Mouse (Mus musculus): ENCODE results near the gene Dpm3. TPM values are rescaled to one million over a fixed set of nuclear protein-coding genes. Genes with fewer than 3 reads are reported as not detected.
A peak's percentile ranks its signal among the peaks of the same experiment; 100 is the strongest.

Gene Dpm3
- polyA plus RNA-seq, 1 experiment from 2014 or later = 182 TPM

DNA sequence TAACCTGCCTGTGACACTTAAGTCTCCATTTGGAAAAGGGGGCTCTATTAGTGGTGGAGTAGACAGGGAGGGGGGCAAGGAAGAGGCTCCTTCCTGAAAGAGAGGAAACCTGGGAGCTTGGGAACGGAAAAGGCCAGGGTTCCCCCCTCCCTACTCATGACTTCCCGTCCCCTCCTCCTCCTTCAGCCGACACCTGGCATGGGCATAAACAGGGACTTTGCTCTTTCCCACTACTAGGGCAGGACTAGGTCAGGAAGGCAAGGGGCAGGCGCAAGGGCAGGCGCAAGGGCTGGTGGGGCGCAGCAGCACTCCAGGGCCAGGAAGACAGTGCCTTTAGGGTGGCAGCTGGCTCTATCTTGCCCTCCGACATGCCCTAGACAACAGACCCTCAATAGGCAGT, 18.9 kb downstream of the Dpm3 start:
- Histone ChIP-seq H3K27me3 (ENCODE audit: insufficient read depth, low read length) (no peaks in the 10 kb centered on the region), H3K4me3 (replicated peaks; ENCODE audit: low read depth, low read length) (peak overlapping the region; percentile 70), H3K9ac (ENCODE audit: low read depth, low read length) (peak overlapping the region; percentile 77), H3K4me2 (ENCODE audit: low read length) (peak overlapping the region; percentile 85), H3K27ac (peak overlapping the region; percentile 96), H3K9me3 (replicated peaks; ENCODE audit: low read length) (no peaks in the 10 kb centered on the region), H3K36me3 (ENCODE audit: insufficient read depth, low read length) (peaks cover 12% of the 10 kb centered on the region), H3K4me1 (replicated peaks; ENCODE audit: insufficient read depth, low read length) (peaks cover 16% of the 10 kb centered on the region)
- ATAC-seq (replicated peaks; ENCODE audit: low FRiP score, low read depth) (peak; percentile 23; the same call in 1 of the 2 replicates), DNase-seq (ENCODE audit: low spot score) (peak; percentile 79)
- TF ChIP-seq CTCF (IDR thresholded peaks at IDR 0.05; ENCODE audit: low read depth) = no peak
- 31% methylated on average over 7 of the region's 7 CpGs for WGBS

DNA sequence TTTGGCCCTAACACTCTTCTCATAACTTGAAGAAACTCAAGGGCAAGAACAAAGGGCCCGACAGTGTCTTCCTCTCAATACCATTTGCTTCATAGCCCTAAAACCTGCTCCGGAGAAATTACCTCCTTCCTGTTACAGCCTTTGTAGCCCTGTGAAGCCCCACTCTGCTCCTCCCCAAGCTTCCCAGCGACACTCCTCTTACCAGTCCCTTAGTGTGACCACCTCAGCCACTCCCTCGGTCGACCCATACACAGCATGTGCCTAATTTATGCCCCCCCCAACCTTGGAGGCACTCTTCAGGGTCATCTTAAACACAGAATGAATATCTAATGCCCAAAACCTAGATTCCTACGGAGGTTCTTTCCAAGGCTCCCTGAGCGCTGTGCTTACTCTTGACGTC, 19.5 kb downstream of the Dpm3 start:
- peaks cover 16% of the 10 kb centered on the region for H3K4me1 ChIP-seq (replicated peaks; ENCODE audit: insufficient read depth, low read length)
- H3K27me3 ChIP-seq (ENCODE audit: insufficient read depth, low read length) = no peaks in the 10 kb centered on the region
- H3K27ac ChIP-seq = peak overlapping the region; percentile 96
- WGBS = 12% methylated on average over 8 of the region's 8 CpGs
- peaks cover 12% of the 10 kb centered on the region for H3K36me3 ChIP-seq (ENCODE audit: insufficient read depth, low read length)
- DNase-seq (ENCODE audit: low spot score) = peak; percentile 24
- no peaks in the 10 kb centered on the region for H3K9me3 ChIP-seq (replicated peaks; ENCODE audit: low read length)
- TF ChIP-seq CTCF (IDR thresholded peaks at IDR 0.05; ENCODE audit: low read depth) = no peak
- peak overlapping the region; percentile 70 for H3K4me3 ChIP-seq (replicated peaks; ENCODE audit: low read depth, low read length)
- peak overlapping the region; percentile 85 for H3K4me2 ChIP-seq (ENCODE audit: low read length)
- no peak for ATAC-seq (replicated peaks; ENCODE audit: low FRiP score, low read depth)
- H3K9ac ChIP-seq (ENCODE audit: low read depth, low read length) = peak overlapping the region; percentile 77

DNA sequence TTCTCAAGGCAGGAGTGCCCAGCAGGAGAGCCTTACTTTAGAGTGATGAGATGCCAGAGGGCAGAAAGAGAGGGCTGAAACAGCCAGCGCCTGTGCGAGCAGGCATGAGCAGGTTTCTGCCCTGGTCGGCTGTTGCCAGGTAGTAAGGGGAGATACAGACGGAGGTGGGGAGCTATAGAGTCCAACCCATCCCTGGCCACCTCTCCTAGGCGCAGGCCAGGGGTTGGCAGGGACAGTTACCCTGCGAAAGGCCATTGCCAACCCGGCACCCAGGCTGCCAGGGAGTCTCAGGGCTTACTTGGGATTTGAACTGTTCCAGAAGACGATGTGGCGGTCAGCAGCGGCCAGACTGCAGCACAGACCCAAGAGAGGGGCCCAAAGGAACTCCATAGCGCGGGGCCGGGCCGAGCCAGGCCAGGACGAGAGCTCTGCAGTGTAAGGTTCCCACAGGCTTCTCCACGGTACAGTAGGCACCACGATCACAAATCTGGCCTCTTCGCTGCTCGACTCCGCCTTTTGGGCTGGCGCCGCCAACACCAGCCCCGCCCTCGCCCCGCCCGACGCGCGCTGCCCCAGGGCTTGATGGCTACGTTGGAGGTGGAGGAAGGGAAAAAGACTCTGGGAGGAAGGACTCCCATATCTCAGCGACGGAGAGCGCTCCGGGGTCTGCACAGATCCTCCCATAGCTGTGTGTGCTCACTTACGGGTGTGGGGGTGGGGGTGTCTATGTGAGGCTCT, 20.2 kb downstream of the Dpm3 start:
- WGBS = under 1% methylated on average over 35 of the region's 35 CpGs
- ATAC-seq (replicated peaks; ENCODE audit: low FRiP score, low read depth) (peak; percentile 79), DNase-seq (ENCODE audit: low spot score) (peak; percentile 95)
- Histone ChIP-seq H3K9ac (ENCODE audit: low read depth, low read length) (peak overlapping the region; percentile 77), H3K4me1 (replicated peaks; ENCODE audit: insufficient read depth, low read length) (peaks cover 16% of the 10 kb centered on the region), H3K27ac (peak overlapping the region; percentile 96), H3K27me3 (ENCODE audit: insufficient read depth, low read length) (no peaks in the 10 kb centered on the region), H3K9me3 (replicated peaks; ENCODE audit: low read length) (no peaks in the 10 kb centered on the region), H3K4me3 (replicated peaks; ENCODE audit: low read depth, low read length) (peak overlapping the region; percentile 70), H3K36me3 (ENCODE audit: insufficient read depth, low read length) (peaks cover 12% of the 10 kb centered on the region), H3K4me2 (ENCODE audit: low read length) (peak overlapping the region; percentile 85)
- no peak for TF ChIP-seq CTCF (IDR thresholded peaks at IDR 0.05; ENCODE audit: low read depth)

DNA sequence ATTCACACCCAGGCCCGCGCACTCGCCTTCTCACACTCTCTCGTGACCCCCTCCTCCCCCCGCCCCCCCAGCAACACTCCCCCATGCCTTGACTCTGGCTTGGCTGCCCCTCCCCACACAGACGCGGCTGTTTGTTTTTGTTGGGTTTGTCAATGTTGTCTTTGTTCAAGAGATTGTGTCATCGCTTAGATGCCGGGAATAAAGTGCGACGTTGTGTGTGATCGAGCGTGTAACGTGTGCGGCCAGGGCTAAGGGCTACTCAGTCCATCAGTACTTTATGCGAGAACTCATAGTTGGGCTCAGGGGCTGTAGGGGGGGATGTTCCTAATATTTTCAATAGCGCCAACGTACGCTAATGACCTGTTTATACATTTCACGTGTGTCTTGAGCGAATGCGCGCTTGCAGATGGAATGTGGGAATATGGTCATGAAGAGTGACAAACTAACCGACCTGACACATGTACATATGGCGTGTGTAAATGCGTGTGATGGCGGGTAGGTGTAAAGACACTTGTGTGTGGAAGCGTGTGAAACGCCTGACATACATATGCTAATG, 21.0 kb downstream of the Dpm3 start:
- H3K27ac ChIP-seq = peak overlapping the region; percentile 96
- H3K4me1 ChIP-seq (replicated peaks; ENCODE audit: insufficient read depth, low read length) = peaks cover 16% of the 10 kb centered on the region
- H3K27me3 ChIP-seq (ENCODE audit: insufficient read depth, low read length) = no peaks in the 10 kb centered on the region
- peak; percentile 47 for DNase-seq (ENCODE audit: low spot score)
- peak overlapping the region; percentile 85 for H3K4me2 ChIP-seq (ENCODE audit: low read length)
- TF ChIP-seq CTCF (IDR thresholded peaks at IDR 0.05; ENCODE audit: low read depth) = no peak; the same call in 1 of the 2 replicates
- peak; percentile 2; the same call in 1 of the 2 replicates for ATAC-seq (replicated peaks; ENCODE audit: low FRiP score, low read depth)
- no peaks in the 10 kb centered on the region for H3K9me3 ChIP-seq (replicated peaks; ENCODE audit: low read length)
- peak overlapping the region; percentile 77 for H3K9ac ChIP-seq (ENCODE audit: low read depth, low read length)
- peaks cover 10% of the 10 kb centered on the region for H3K36me3 ChIP-seq (ENCODE audit: insufficient read depth, low read length)
- under 1% methylated on average over 29 of the region's 29 CpGs for WGBS
- peak overlapping the region; percentile 70 for H3K4me3 ChIP-seq (replicated peaks; ENCODE audit: low read depth, low read length)

DNA sequence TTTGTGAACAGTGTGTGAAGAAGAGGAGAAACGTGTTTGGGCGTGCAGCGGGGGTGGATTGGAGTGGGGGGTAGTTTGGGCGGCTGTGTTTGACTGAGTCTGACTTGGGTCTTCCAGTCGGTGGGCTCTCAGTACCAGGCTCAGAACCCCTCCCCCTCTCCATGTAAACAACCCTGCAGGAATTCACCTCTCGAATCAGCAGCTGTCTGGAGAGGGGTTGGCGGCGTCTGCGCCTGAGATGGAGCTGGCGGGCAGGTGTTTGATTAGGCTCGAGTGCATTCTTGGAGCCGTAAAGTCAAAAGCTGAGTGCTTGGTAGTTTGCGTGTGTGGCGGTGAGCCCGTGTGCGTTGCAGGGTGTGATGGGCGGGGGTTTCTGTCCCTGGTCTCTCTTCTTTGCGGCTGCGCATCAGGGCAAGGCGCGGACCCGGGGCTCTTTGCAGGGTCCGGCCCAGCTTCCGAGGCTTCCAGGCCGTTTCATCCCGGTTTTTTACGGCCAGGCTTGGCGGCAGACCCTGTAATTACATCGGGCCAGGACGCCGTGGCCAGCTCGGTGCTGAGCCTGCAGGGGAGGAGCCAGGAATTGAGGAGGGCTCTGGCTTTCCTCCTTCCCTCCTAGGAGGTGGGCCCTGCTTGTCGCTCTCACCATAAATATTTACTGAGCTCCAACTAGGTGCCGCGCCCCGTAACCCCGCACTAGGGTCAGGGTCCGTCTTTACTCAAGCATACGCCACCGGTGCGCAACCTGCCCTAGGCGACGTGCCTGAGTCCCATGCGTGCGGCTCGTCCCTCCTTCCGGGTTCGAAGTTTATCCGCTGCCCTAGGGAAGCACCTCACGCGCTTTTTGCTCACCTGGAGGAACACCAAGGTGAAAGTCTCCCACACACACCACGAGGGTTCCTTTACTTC, 21.7 kb downstream of the Dpm3 start, which contains the start of gene Efna1:
Gene Efna1, minus strand, starts transcription at position 537 of the 906 bp plus-strand sequence.
- ATAC-seq (replicated peaks; ENCODE audit: low FRiP score, low read depth) = peak; percentile 60
- under 1% methylated on average over 52 of the region's 52 CpGs for WGBS
- no peak for TF ChIP-seq CTCF (IDR thresholded peaks at IDR 0.05; ENCODE audit: low read depth)
- H3K36me3 ChIP-seq (ENCODE audit: insufficient read depth, low read length) = peaks cover 3% of the 10 kb centered on the region
- peak within 1 kb of the TSS; percentile 70 for H3K4me3 ChIP-seq (replicated peaks; ENCODE audit: low read depth, low read length)
- H3K27me3 ChIP-seq (ENCODE audit: insufficient read depth, low read length) = no peaks in the 10 kb centered on the region
- no peaks in the 10 kb centered on the region for H3K9me3 ChIP-seq (replicated peaks; ENCODE audit: low read length)
- peak; percentile 86 for DNase-seq (ENCODE audit: low spot score)
- H3K27ac ChIP-seq = peak within 1 kb of the TSS; percentile 96
- peaks cover 16% of the 10 kb centered on the region for H3K4me1 ChIP-seq (replicated peaks; ENCODE audit: insufficient read depth, low read length)
- H3K9ac ChIP-seq (ENCODE audit: low read depth, low read length) = peak within 1 kb of the TSS; percentile 77
- H3K4me2 ChIP-seq (ENCODE audit: low read length) = peak within 1 kb of the TSS; percentile 85
